Mouse (Mus musculus) c-Kit-positive CD71-positive TER-119-positive erythroid progenitor cells, embryonic 14.5 days (primary cell): ENCODE results near the gene Gm5148.

ENCODE experiments used
- DNase-seq: peaks from one replicate; pipeline ENCODE4 v3.0.0-alpha.2; 2013; ENCODE audit warnings: low spot score

Gene Gm5148

DNA sequence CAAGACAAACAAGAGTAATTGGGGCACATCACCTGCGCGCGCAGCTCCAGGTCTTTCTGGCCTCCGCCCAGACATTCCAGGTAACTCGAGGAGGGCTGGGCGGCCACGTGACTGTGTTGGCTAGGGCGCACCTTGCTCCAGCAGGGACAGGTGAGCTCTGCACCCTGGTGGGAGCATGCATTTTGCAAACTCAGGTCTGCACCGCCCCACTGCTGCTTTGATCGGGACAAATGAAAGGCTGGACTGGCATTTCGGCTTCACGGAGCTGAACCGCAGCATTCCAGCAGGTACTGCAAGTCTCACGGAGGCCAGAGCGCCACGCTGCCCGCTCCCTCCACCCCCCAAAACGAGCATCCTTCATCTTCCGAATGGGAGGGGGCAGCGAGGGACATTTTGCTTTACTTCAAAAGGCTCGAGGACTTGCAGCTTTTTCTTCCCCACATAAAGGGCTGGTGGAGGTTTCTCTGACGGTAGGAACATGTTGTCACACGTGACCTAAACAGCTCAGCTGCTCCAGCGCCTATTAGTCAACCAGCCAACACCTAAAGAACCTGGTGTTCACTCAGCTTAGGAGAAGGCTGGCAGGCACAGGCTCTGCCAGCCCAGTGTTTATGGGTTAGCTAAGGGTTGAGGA, at the start of gene Gm5148:
Gene Gm5148 (minus strand): TSS at position 320 of the 634 bp plus-strand sequence.
- no peak for DNase-seq

DNA sequence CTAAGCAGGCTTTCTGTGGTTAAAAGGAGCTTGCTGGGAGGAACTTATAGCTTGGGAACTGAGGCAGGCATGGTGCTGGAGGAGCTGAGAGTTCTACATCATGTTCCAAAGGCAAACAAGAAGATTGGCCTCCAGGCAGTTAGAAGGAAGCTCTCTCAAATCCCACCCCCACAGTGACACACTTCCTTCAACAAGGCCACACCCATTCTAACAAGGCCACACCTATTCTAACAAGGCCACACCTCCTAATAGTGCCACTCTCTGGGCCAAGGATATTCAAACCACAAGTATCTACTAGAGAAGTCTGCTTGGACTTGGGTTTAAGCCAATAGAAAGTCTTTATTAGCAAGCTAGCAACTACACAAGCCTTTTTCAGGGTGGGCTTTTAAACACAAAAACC, 46.7 kb upstream of the Gm5148 start:
- no peak for DNase-seq

DNA sequence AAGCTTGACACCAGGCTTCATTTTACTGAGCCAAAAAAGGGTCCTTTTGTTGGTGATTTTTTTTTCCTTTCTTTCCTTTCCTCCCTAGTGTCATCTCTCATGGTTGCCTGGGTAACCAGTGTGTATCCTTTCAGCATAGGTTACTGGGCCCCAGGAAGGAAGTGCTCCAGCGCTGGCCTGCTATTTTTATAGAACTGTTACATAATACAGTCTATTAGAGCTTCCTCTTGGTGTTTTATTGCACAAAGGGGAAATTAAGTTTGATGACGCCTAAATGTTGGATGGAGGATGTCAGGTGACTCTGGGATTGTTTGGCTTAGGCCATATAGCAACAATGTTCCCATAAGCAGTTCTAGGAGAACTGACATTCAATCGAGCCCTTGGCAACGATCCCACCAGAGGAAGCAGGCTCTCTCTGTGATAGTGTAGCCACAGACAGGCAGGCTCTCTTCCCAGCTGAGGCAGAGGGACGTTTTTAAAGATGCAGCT, 45.0 kb upstream of the Gm5148 start:
- DNase-seq = no peak

DNA sequence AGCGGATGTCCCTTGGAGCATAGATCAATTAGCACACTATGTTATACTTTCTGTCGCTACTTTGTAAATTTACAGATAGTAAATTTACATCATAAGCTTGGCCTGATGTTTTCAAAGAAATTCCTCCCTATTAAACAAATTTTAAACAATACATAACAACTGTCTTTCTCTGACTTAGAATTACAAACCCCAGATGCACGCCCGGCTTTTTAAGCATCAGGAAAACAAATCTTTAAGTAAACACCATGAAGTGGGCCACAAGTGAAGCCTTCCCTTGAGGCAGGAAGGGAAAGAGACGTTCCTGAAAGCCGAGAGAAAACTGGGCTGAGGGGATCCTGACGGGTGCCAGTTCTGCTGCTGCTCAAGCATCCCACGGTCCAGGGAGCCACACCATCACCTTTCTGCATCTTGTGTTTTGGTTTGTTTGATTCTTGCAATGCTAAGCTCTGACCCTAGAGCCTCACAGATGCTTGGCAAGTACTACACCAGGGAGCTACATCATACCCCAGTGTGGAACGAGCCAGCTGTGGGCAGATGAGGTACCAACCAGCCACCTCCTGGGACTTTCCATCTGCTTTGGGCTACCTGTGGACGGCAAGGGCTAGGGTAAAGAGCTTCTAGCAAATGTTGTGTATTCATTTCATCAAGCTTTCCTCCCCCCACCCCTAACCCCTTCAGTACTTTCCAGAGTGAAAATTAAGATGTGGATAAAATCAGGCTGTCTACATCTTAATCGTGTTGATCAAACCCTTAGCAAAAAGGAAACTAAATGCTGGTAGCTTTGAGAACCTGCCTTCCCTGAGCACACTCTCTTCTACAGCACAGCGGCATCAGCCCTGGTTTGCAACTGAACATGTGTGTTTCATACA, 43.1 kb upstream of the Gm5148 start:
- DNase-seq = no peak

DNA sequence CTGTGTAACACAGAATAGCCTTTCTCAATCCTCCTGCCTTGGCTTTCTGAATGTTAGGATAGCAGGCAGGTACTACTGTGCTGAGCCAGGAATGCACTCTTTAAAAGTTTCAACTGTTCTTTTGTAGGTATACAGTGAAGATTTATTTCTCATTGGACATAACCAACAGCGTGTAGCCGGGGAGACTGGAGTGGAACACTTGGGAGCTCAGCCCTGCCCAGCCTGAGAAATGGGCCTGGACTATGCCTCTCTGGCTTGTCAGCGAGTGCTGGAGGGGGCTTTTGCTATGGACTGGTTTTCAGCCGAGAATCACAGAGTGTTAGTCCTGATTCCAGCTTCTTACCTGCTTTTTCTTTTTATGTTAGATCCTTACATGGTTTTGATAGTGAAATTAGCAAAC, 42.3 kb upstream of the Gm5148 start:
- DNase-seq = no peak

DNA sequence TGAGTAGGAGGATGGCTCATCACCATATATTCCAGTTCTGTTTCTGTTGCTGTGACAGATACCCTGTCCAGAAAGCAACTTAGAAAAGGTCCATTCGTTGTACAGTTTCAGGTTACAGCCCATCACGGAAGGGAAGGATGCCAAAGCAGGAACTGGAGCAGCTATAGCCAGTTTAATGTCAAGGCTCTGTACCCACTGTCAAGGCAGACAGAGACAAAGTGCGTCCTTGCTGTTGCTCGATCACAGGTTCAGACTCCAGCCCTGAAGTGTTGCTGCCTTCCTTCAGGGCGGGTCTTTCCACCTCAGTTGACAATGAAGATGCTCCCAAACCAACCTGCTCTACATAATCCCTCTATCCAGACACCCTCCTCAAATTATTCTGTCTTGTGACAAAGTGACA, 41.7 kb upstream of the Gm5148 start:
- no peak for DNase-seq

DNA sequence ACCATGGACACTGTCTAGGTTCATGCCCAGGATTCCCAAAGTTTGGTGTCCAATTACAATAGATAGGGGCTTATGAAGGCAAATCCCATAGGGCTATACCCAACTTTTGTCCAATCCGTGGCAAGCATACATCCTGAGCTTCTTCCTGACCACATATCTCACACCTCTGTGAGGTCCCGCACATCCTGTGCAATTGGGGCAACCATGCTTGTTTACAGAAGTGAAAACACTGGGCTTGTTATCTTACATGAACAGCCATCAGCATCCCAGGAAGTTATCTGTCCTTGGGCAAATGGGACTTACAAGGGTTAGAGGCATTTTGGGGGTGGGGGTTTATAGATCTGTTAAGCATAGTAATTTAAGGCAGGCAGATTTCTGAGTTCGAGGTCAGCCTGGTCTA, 41.0 kb upstream of the Gm5148 start:
- DNase-seq = no peak

DNA sequence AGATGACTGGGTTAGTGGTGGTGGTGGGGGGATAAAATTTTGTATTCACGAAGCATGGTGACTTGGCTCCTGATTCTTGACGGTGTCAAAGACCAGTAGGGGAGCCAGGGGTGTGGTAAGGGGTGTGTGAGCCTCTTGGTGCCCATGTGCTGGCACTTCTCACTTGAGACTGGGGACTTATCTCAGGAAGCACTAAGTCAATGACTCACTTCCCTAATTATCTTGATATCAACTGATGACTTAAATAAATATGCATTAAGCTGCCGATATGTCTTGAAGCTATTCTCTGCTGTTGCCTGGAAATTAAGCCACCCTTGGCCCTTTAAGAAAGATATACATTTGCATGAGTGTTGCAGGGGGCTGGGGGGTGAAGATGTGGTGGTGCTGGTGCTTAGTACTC, 38.0 kb upstream of the Gm5148 start:
- DNase-seq = no peak

DNA sequence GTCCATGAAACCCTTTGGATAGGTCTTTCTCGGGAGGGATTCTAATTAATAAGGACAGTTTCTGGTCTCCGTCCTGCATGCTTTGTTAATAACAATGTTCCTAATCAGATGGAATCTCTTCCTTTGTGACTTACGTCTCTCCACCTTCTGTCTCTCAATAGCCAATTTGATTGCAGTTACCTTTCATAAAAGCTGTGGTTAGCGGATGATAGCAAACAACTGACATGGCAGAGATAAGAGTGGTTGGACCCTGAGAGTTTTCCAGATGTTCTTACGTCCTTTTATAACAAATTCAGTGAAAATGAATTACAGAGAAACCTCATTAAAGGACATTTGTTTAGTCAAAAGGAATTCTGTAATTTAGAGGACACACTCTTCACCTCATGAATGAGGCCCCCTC, 37.5 kb upstream of the Gm5148 start:
- DNase-seq = no peak

DNA sequence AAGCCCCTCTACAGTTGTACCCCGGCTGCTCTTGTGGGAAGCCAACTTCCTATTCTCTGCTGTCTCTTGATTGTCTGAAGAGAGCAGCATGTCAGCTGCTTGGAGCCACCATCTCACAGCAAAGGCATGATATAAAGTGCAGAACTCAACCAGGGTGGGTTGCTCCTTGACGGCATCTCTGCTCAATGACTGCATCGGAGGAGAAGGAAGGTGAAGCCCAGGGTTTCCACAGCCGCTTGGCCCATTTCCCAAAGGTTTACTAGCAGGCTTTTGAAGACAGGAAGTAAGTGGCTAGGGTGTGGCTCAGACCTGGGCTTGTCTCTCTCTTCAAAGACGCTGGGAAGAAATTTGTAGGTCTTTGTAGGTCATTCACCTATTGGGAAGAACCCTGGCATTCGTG, 36.6 kb upstream of the Gm5148 start:
- DNase-seq = no peak

DNA sequence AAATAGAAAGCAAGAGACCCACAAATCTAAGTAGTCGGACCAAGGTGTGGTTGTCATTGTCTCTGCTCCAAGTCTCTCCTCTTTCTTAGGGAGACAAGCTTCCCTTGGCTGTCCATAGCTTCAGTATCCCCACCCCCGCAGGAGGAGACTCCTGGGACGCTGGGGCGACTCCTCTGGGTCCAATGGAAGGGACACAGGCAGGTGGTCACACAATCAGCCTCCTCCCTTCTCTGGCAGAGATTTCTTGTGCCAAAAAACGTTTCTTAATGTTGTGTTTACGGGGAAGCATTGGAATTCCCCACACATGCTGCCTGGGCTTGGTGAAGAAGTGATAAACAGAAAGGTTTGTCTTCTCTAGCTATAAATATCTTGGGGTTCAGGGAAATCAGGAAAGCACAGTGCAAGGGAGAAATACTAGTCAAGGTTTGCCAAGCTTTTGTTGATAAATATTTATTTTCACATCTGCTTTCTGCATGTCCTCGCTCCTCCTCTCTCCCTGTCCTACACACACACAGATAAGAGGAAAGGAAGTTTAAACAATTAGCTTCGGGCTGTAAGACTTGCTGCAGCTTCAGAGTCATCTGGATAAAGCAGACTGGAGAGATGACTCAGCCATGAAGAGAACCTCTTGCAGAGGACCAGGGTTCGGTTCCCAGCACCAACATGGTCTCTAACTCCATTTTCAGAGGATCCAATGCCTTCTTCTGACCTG, 34.5 kb upstream of the Gm5148 start:
- DNase-seq = no peak

DNA sequence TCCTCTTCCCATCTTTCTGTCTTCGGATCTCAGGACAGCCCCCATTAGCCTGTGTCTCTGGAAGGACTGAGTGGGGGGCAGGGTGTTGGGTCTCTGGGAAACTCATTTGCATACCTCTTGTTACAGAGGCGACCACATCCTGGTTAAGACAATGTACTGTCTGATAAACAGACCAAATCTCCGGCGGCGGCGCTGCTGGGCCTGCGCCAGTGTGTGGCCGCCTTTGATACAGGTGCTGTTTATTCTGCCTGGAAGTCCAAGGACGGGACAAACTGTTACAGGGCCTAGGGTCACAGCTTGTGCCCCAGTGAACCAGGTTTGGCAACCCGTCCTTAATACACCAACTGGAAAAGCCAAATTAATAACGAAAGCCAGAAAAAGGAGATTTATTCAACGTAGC, 33.8 kb upstream of the Gm5148 start:
- DNase-seq = no peak

DNA sequence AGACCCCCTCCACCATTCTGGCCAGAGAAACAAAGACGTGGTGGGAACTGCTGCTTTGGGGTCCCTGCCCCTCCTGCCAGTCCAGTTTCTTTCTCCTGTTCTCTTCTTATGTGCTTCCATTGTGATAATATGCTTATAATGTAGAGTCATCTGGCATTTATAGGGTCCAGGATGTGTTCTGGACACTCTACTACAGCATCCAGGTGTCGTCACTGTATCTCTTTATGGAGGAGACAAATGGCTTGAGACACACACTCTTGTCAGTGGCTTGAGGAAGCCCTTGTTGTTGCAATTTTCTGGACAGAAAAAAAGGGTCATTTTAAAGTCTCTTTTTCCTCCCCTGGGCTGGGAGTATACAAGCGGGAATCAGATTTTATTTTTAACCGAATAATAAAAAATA, 33.3 kb upstream of the Gm5148 start:
- DNase-seq = no peak

DNA sequence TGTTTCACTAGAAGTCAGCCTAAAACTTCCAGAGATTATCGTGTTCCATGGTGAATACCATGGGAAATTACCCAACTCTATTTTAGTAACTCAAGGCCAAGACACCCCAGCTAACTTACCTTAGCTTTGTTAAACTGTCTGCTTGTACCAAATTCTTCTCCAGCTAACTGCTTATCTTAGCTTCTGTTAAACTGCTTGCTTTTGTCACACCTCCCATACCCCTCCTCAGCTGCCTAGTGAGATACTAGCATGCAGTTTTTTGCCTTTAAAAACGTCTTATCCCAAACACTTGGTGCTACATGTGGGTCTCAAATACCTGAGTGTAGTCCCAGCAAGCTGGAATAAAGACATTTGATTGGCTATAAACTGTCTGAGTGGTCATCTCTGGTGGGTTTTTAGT, 31.7 kb upstream of the Gm5148 start:
- DNase-seq = no peak

DNA sequence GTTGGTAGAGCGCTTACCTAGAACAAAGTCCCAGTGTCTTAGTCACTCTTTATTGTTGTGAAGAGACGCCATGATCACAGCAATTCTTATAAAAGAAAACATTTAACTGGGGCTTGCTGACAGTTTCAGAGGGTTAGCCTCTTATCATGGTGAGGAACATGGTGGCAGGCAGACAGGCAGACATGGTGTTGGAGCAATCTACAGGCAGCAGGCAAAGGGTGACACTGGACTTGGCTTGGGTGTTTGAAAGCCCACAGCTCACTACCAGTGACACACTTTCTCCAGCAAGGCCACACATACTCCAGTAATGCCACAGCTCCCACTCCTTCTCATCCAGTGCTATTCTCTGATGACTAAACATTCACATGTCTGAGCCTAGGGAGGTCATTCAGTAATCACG, 30.3 kb upstream of the Gm5148 start:
- no peak for DNase-seq

DNA sequence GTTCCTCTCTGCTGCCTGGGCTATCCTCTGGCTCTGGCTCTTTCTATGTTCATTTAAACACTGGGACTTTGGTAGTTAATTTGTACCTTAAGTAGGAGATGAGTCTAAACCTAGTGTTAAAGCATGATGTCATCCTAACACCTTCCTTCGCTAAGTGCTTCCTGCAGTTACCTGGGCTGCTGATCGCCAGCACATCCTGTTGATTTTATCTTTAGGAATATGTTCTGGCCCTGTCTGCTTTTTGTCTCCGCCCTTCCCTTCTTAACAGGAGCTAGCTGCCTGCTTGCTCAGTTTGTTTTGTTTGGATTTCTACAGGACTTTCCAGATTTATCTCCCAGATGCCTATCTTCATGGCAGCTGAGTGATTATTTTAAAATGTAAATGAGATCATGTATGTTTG, 28.9 kb upstream of the Gm5148 start:
- DNase-seq = no peak

DNA sequence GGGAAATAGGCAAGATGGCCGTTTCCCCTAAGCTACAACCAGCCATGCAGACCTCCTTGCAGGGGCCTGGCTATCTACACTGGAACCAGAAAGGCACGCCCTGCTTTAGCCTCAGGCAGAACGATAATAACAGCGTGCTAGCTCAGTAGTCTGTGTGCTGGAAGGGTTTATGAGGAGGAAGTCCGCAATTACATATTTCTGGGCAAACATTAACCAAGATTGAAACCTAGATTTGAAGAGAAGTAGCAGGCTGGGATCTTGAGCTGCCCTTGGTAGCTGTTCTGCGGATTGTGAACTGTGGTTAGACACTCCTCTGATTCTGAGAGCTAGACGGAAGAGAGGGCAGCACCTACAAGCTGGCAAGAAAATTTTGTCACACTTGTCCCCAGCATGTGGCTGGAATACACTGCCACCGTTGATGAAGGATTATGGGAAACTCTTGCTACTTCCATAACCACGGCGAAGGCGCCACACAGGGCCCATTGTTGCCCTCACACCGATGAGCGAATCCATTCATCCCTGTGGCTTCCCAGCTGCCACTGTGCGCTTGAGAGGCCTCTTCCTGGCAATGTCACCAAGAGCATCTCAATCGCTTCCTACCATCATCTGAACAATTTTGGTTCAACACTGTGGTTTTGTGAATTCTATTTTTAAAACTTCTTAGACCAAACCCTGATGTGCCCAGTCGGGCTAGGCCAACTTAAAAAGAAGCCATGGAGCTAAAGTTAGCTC, 23.9 kb upstream of the Gm5148 start:
- DNase-seq = peak; percentile 57

DNA sequence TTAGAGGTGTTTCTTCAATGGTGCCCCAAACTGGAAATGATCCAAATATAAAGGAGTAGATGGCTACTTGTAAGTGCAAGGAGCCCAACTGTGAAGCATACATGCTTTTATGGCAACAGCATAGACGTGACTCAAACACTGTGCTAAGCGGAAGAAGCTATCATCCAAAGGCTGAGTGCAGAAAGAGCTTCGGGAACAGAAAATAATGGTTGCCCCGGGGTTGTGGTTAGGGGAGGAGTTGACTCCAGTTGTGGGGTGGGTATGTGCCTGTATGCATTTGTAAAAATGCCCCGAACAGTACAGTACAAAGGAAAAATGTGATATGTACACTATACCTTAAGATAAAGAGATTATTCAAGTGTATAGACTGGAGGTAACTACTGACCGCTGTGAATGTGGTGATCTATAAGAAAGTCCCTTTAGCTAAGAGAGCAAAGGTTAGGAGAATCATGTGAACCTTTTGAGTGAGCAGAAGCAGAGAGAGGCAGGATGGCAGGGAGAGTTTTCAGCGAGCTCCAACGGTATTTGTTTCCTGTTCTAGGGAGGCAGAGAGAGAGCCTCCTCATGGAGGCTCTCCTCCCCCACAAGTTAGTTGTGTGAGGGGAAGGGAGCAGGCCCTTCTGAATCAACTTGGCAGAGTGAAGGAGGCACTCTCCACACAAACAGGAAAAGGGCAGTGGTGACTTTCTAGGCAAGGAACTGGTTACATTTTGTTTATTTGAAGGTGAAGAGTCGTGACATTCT, 23.1 kb upstream of the Gm5148 start:
- DNase-seq = no peak

DNA sequence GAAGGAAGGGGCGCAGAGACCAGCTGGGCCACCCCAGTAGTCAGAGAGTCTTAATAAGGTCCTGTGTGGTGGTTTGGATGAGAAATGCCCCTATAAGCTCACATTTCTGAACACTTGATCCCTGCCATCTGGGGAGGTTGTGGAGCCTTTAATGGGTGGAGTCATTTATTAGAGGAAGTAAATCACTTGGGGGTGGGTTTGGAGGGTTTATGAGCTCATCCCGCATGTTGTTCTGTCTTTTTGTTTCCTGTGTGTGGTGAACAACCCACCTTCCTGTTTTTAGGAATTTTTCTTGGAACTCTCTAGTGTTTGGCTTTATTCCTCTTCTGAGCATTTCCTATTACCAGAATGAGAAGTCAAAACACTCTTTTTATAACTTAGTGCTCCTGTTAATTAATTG, 19.8 kb upstream of the Gm5148 start:
- DNase-seq = no peak

DNA sequence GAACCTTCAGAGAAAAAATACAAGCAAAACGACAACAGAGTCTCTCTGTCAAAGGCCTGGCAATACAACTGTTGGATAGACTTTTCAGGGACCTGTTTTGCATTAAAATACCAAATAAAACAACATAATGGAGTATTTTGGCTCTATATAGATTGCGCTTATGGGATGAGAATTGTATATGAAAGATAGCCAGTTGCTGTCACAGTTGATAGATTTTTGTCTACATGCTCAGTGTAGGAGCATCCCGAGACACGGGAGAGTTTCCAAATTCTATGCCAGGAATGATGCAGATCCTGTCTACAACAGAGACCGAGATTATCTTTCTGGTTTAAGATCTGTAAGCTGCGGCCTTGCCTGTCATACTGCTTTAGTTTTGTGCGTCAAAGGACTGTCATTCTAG, 15.7 kb upstream of the Gm5148 start:
- DNase-seq = no peak

DNA sequence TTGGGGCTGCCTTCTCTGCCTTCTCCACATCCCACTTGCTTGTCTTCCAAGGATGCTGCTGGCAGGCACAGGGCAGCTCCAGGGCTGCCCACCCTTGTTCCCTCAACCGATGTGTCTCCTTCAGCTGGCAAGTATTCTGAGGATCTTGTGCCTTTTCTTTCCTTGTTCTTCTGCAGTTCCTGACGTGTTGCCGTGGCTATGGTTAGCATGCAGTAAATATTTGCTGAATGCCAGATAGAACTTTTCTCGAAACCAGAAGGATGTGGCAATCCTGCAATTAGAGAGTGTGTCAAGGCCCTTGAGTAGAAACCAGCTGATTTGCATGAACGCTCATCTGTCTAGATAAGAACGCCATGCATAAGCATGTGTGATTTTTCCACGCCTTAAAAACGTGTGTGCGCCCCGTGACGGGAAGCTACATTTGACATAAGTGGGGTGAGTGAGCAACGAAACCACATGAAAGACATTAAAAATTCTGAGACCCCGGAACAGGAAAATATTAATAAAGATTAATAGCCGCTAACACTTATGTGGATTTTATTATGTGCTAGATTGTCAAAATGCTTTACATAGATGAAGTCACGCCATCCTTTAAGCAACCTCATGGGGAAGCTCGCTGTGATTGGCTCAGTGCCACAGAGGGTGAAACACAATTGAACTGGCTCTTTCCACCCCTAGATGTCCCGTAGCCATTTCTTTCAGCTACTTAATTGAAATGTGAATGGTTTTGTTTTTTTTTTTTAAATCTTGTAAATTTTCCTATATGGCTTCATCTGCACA, 14.1 kb upstream of the Gm5148 start:
- DNase-seq = no peak
